Mouse (Mus musculus) small intestine, adult 2 months (tissue): Measurements from ENCODE around the gene Fcor. TPM values are rescaled to one million over a fixed set of nuclear protein-coding genes. Genes with fewer than 3 reads are reported as not detected.

ENCODE experiments used
- H3K27ac ChIP-seq: fragments of 200-500 bp; 2 replicates; pipeline ENCODE4 v1.5.1; 2012; ENCODE audit warnings: low read depth, low read length, control low read depth, inconsistent platforms; ENCODE audit not compliant: insufficient read depth
- H3K27me3 ChIP-seq: fragments of 200-500 bp; 2 replicates; pipeline ENCODE4 v1.6.1; 2012; ENCODE audit warnings: mild to moderate bottlenecking, moderate library complexity, low read length, inconsistent platforms; ENCODE audit not compliant: control insufficient read depth, insufficient read depth
- H3K36me3 ChIP-seq: fragments of 200-500 bp; 2 replicates; pipeline ENCODE4 v1.6.1; 2012; ENCODE audit warnings: mild to moderate bottlenecking, low read length, control low read depth, inconsistent platforms; ENCODE audit not compliant: control insufficient read depth, insufficient read depth
- H3K4me1 ChIP-seq: fragments of 200-500 bp; 2 replicates; pipeline ENCODE4 v1.6.1; 2012; ENCODE audit warnings: low read length, inconsistent platforms, mixed read lengths; ENCODE audit not compliant: control insufficient read depth, insufficient read depth, insufficient read length
- H3K4me3 ChIP-seq: fragments of 200-500 bp; 2 replicates; pipeline ENCODE4 v1.5.1; 2012; ENCODE audit warnings: low read depth, mild to moderate bottlenecking, control low read depth, inconsistent platforms, low read length, moderate library complexity
- CTCF ChIP-seq: fragments of 200-500 bp; IDR thresholded peaks from 2 replicates; pipeline ENCODE4 v1.5.1; 2012; ENCODE audit warnings: low read depth, mild to moderate bottlenecking, control low read depth, inconsistent platforms, low read length, moderate library complexity, mixed read lengths; ENCODE audit not compliant: insufficient replicate concordance, insufficient read length; ENCODE audit errors: extremely low read depth
- POLR2A ChIP-seq: fragments of 200-500 bp; IDR thresholded peaks from 2 replicates; pipeline ENCODE4 v1.6.1; 2012; ENCODE audit warnings: low read depth, mild to moderate bottlenecking, control low read depth, inconsistent platforms, low read length, moderate library complexity
- WGBS: fragments of 180-500 bp; shearing (Covaris S2); methylation state at CpG from one replicate; pipeline ENCODE4 v1.1.7; 2018; 5-methylcytosine and 5-hydroxymethylcytosine counted together
- polyA plus RNA-seq: library from polyadenylated mRNA; depleted of rRNA; stranded (reverse); fragments of >200 nt; gene quantifications from 2 replicates; pipeline ENCODE4 v1.2.3, GENCODE M21; 2012

Gene Fcor
- polyA plus RNA-seq, 1 experiment, result not detected

DNA sequence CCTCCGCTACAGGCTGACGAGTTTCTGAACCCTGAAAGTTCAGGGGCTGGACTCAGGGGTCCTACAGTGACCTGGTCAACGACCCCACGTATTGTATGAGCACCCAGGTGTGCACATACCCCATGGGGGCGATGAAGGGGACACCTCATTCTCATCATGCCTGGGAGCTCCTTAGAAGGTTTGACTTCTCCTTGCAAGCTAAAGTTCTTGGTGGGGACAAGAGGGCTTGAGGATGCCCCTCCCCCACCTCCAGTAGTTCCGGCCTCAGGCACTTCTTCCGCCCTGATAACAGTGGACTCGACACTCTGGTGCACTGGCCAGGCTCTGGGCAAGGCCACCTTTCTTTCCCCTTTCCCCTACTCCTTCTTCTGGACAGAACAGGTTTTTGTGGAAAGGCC is 40.7 kb downstream of the Fcor start:
- Histone ChIP-seq H3K27ac (peak overlapping the region; percentile 18; the same call in 1 of the 2 replicates), H3K36me3 (peaks cover 25% of the 10 kb centered on the region), H3K27me3 (no peaks in the 10 kb centered on the region), H3K4me3 (peak overlapping the region; percentile 81), H3K4me1 (no peaks in the 10 kb centered on the region)
- TF ChIP-seq CTCF (no peak), POLR2A (no peak)
- 4% methylated on average over 8 of the region's 8 CpGs for WGBS

DNA sequence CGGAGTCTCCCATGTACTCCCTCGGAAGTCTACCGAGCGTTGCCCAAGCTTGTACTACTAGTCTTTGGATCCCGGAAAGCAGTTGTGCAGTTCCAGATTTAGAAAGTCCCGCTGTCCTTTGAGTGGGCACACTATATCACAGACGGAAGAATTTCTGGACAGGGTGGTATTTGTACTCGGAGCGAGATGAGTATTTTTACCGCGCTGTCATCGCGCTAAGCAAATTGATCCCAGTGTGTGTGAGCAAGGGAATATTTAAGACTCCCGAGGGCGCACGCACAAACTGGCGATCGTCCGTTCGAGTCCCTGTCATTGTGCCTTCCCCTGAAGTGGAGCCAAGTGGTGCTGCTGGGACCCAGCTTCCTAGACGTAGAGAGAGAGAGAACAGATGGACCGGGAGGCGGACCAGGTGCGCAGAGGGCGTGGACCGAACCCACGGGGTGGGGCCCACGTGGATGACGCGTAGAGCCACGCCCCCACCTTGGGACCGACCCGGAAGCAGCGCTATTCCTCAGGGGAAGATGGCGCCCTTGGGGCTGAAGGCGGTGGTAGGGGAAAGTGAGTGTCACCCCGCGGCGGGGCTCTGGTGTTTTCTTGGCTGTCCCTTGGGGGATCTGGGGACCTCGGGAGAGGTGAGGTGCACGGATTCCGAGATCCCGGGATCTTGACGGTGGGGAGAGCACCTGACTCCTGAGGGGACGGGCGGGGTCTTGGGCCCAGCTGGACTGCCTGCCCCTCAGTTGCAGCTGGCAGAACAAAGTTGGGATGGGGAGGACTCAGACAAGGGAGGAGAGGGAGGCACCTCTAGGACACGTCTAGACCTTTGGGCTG is 41.3 kb downstream of the Fcor start, which contains the start of gene Stxbp2:
TSS of gene Stxbp2 (plus strand) at position 309 of the 831 bp plus-strand sequence.
- peak within 1 kb of the TSS; percentile 18; the same call in 1 of the 2 replicates for H3K27ac ChIP-seq
- peak within 1 kb of the TSS; percentile 81 for H3K4me3 ChIP-seq
- H3K27me3 ChIP-seq, result no peaks in the 10 kb centered on the region
- H3K36me3 ChIP-seq, result peaks cover 19% of the 10 kb centered on the region
- peak; percentile 84; the same call in 1 of the 2 replicates for TF ChIP-seq POLR2A
- TF ChIP-seq CTCF, result no peak
- WGBS, result 3% methylated on average over 47 of the region's 47 CpGs
- no peaks in the 10 kb centered on the region for H3K4me1 ChIP-seq

DNA sequence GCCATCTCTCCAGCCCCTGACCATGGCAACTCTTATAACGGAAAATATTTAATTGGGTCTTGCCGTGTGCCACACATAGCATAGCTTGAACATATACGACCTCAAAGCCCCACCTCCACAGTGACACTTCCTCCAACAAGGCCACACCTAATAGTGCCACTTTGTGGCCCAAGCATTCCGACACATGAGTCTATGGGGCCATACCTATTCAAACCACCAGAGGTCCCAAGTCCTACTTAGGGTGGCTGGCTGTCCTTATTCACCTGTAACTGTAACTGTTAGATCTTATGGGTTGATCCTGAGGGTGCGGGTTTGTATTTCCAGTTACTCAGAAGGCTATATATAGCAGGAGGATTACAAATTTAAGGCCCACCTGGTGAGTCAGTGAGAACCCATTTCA is 44.1 kb downstream of the Fcor start:
- H3K4me3 ChIP-seq, result no peak overlapping the region
- no peak overlapping the region for H3K27ac ChIP-seq
- H3K36me3 ChIP-seq, result 0 out of 2 replicates have a peak, but pooled peaks cover 2% of the 10 kb centered on the region
- WGBS, result 27% methylated on average over 5 of the region's 5 CpGs
- no peaks in the 10 kb centered on the region for H3K4me1 ChIP-seq
- TF ChIP-seq CTCF (peak; percentile 16; the same call in 1 of the 2 replicates), POLR2A (no peak)
- no peaks in the 10 kb centered on the region for H3K27me3 ChIP-seq

DNA sequence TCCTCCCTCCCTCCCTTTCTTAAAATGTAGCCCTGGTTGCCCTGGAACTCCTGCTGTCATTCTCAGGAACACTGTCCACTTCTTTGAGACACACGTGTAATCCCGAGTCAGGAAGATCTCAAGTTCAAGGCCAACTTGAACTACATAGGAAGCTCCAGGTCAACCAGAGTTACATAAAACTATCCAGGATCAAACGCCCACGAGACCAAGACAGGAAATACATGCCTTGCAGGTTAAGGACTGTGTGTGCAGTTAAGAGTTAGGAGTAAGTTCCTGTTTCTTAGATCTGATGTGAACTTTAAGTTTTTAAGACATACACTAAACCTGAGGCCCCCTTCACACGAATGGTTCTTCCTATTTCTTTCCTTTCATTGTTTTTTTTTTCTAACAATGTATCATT is 45.2 kb downstream of the Fcor start:
- TF ChIP-seq POLR2A (no peak), CTCF (no peak)
- 0 out of 2 replicates have a peak, but pooled peaks cover 2% of the 10 kb centered on the region for H3K36me3 ChIP-seq
- H3K4me3 ChIP-seq, result no peak overlapping the region
- no peak overlapping the region for H3K27ac ChIP-seq
- H3K4me1 ChIP-seq, result peaks cover 2% of the 10 kb centered on the region; the same call in 1 of the 2 replicates
- 53% methylated on average over 5 of the region's 5 CpGs for WGBS
- no peaks in the 10 kb centered on the region for H3K27me3 ChIP-seq

DNA sequence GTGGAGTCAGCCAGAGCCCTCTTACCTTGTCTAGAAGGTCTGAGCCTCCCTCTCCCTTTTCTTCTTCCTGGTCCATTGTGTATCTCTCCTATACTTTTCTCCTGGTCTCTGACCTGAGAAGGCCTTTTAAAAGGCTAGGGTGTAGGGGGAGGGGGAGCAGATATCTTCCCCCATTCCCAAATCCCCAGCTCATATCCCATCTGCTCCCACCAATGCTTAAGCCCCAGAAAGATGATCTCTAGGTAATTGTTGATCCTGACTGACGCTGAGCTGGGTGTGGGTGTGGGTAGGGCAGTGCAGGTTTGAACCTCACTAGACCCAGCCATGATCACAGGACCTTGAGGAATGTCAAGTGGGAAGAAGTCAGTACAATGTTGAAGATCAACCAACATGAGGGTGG is 46.7 kb downstream of the Fcor start, which contains the start of gene Pcp2:
TSS of gene Pcp2 (minus strand) at position 101 of the 400 bp plus-strand sequence.
- Histone ChIP-seq H3K4me1 (peaks cover 4% of the 10 kb centered on the region; the same call in 1 of the 2 replicates), H3K4me3 (no peak within 1 kb of the TSS), H3K36me3 (0 out of 2 replicates have a peak, but pooled peaks cover 2% of the 10 kb centered on the region), H3K27me3 (no peaks in the 10 kb centered on the region), H3K27ac (no peak within 1 kb of the TSS)
- TF ChIP-seq CTCF, result no peak
- TF ChIP-seq POLR2A, result no peak
- 81% methylated on average over 1 of the region's 1 CpGs for WGBS

DNA sequence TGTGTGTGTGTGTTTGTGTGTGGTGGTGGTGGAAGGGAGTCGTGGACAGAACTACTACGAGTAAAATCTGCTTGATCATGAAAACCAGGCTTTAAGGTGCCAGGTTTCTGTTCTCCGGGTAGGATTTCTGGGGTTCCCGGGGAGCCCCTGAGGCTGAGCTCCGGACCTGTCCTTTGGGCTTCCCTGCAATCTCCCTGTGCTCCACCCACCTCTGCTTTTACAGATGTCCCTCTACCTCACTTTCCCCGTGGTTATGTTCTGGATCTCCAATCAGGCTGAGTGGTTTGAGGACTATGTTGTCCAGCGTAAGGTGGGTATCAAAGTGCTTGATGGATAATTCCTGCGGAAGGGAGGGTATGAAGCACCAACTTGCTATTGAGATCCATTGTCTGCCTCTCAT is 50.0 kb downstream of the Fcor start:
- Histone ChIP-seq H3K27ac (no peak overlapping the region), H3K27me3 (no peaks in the 10 kb centered on the region), H3K4me1 (peaks cover 6% of the 10 kb centered on the region; the same call in 1 of the 2 replicates), H3K36me3 (peaks cover 13% of the 10 kb centered on the region), H3K4me3 (peak overlapping the region; percentile 20; the same call in 1 of the 2 replicates)
- WGBS, result 59% methylated on average over 8 of the region's 8 CpGs
- no peak for TF ChIP-seq POLR2A
- no peak for TF ChIP-seq CTCF
